Mouse (Mus musculus) gonadal fat pad, adult 2 months (tissue): ENCODE data around the gene Agpat2. TPM values are rescaled to one million over a fixed set of nuclear protein-coding genes. Genes with fewer than 3 reads are reported as not detected.

ENCODE experiments used
- DNase-seq: peaks from one replicate; pipeline ENCODE4 v3.0.0-alpha.2; 2012; ENCODE audit warnings: low read depth
- polyA plus RNA-seq: library from polyadenylated mRNA; depleted of rRNA; stranded (reverse); fragments of >200 nt; gene quantifications from 2 replicates; pipeline ENCODE4 v1.2.3, GENCODE M21; 2012

The Agpat2 gene
- polyA plus RNA-seq, 1 experiment, result 719 TPM

- DNase-seq, result no peak
Observed at GRCm38 (mm10) chr2:26574862-26575261, 29.4 kb downstream of the Agpat2 start.

DNA sequence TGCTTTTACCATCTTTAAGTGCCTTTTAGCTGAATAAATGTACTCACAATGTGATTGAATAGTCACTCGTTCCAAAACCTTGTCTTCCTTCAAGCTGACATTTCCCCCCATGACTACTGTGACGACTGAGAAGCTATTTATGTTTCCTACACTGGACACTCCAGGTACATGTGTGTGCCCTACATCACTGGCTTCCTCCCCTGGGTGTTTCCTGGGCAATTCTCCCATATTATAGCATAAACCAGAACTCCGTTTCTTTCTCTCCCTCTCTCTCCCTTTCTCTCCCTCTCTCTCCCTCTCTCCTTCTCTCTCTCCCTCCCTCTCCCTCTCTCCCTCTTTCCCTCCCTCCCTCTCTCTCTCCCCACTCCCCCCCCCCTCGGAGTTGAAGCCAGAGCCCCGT is 30.4 kb downstream of the Agpat2 start:
- DNase-seq, result no peak

- DNase-seq, result no peak
Observed at GRCm38 (mm10) chr2:26573396-26573795, 30.8 kb downstream of the Agpat2 start.

DNA sequence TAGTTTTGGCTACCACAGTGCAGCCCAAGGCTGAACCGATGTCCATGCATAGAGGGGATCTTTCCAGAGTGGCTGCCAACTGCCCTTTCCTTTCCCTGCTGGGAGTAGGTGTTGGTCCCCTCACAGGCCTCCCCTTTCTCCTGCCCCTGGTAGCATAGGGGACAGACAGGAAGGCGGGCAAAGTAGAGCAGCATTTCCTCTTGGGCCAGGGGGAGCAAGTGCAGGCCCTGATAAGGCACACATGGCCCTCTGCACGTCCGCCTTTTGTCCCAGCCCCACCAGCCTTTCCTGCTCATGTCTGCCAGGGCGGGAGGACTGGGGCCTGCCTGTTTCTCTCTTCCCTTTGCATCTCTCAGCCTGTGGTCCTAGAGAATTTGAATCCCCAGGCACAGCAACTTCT is 32.4 kb downstream of the Agpat2 start:
- no peak for DNase-seq

DNA sequence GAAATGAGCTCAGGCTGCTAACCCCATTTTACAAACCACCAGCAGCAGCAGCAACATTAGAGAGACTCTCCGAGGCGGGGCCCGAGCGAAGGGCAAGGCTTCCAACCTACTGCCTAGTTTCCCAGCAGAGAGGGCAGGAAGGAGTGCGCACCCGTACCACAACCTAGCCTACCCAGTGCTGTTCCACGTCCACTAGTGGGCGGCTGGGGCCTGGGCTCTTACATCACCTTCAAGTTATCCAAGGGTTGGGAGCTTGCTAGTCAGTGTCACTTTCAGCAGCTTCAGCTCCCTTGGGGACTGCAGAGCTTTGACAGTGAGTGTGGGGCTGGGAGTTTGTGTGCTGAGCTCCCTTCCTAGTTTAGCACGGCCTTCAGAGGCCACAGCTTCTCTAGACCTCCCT is 32.8 kb downstream of the Agpat2 start:
- DNase-seq, result no peak

GRCm38 (mm10) chr2:26570034-26570433 is 34.2 kb downstream of the Agpat2 start:
- DNase-seq, result no peak

DNA sequence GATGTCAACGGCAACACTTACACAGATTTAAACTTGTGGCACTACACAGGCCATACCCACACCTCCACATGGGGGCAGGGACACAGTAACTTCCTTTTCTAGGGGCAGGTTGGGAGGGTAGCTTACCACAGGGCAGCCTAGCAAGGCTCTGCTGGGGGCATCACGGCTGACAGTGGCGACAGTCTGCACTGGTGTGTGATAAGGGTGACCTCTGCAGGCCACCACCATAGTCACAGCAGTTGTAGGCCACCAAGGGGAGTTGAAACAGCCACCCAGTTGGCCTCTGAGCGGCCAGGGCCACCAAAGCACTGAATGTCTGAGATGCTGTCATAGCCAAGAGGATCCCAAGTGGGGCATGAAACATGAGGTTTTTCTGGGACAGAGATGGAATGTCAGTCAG is 38.0 kb downstream of the Agpat2 start:
- no peak for DNase-seq

GRCm38 (mm10) chr2:26561351-26562016 is 42.7 kb downstream of the Agpat2 start:
- DNase-seq, result no peak

GRCm38 (mm10) chr2:26560506-26560905 is 43.7 kb downstream of the Agpat2 start:
- DNase-seq, result no peak

DNA sequence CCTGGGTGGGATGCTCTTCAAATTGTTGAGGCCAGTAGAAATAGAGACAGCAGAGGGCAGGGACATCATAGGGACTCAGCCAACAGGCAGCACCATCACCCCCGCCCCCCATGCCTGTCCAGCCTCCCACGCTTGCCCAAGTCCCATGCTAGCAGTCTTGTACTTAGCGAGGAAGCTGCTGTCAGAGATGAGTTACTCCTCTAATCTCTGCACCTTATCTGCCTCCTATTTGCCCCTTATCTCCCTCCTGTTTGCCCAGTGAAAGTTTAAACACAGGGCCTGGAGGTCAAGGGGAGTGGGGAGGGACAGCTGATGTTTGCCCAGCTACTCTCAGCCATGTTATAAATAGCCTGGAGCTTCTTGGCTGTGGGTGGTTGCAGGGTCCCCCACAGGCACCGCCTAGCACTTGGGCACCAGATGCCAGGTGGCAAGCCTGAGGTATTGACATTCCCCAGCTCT is 47.7 kb downstream of the Agpat2 start:
- no peak for DNase-seq

GRCm38 (mm10) chr2:26555076-26555475 is 49.1 kb downstream of the Agpat2 start:
- no peak for DNase-seq

- no peak for DNase-seq
Observed at GRCm38 (mm10) chr2:26553904-26554303, 50.3 kb downstream of the Agpat2 start.

DNA sequence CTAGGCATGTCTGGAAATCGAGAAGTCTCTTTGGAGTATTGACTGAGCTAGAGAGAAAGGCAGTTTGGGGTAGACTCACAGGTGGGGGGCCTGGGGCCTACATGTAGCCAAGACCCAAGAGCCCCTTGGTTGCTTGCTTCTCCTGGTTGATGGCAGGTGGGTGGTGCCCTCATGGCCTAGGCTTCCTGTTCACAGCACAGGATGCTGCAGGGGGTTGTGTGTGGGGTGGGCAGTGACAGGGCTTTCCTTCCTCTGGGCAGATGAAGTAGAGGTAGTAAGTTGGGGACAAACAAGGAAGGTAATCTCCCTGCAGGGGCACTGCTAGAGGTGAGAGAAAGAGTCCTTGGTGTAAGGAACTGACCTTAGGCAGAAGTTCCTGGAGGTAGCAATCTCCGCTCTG is 52.2 kb downstream of the Agpat2 start:
- DNase-seq, result no peak

DNA sequence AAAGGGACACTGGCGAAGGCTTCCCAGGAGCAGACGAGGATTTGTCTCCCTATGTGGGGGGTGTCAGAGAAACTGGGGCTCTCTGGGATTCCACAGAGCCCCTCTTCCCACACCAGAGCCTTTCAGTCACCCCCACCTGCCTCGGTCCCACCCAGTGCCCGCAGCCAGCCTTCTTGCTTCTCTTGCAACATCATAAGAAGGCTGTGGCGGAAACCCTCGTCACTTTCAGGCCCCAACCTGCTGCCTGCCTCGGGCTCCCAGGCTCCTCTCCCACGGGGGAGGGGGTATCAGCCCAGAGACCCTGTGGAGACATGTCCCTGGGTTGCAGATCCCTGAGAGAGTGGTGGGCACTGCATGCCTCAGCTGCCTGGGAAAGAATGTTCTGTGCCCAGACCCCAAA is 52.8 kb downstream of the Agpat2 start:
- no peak for DNase-seq

GRCm38 (mm10) chr2:26550777-26551176 is 53.4 kb downstream of the Agpat2 start:
- DNase-seq, result no peak

GRCm38 (mm10) chr2:26550205-26550604 is 54.0 kb downstream of the Agpat2 start:
- DNase-seq, result no peak

- DNase-seq, result no peak
Observed at GRCm38 (mm10) chr2:26549801-26550200, 54.4 kb downstream of the Agpat2 start.

DNA sequence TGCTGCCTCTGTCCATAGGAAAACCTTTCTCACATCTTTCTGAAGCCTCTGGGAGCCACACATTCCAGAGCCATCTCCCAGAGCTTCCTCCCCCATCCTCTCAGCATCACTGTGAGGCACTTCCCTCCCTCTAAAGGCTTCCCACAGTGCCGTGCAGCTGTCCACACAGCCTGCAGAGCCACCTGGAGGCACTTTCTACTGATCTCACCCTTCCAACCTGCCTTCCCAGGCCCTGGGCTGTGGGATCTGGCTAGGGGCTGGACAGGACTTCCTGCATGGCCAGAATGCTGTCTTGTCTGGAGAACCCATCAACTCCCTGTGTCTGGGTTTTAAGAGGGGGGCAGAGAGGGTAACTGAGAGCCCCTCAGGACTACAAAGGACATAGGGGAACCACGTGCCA is 56.7 kb downstream of the Agpat2 start:
- DNase-seq, result no peak

- DNase-seq, result no peak
Observed at GRCm38 (mm10) chr2:26544265-26544664, 60.0 kb downstream of the Agpat2 start.

GRCm38 (mm10) chr2:26543768-26544167 is 60.4 kb downstream of the Agpat2 start:
- no peak for DNase-seq

- no peak for DNase-seq
Observed at GRCm38 (mm10) chr2:26543155-26543554, 61.1 kb downstream of the Agpat2 start.
